Mouse (Mus musculus) neural tube, embryonic 11.5 days (tissue): ENCODE measurements around the gene Riiad1. TPM values are rescaled to one million over a fixed set of nuclear protein-coding genes. Genes with fewer than 3 reads are reported as not detected.

Experiments
- ATAC-seq: fragments of 200-750 bp; cut with Nextera tagmentation; 2 replicates; pipeline ENCODE4 v1.8.0; 2017; ENCODE audit warnings: moderate number of reproducible peaks, mild to moderate bottlenecking, moderate TSS enrichment, moderate library complexity; ENCODE audit not compliant: insufficient read depth, low FRiP score, low TSS enrichment
- DNase-seq: peaks from one replicate; pipeline ENCODE4 v3.0.0-alpha.2; 2015; ENCODE audit warnings: low spot score
- H3K27ac ChIP-seq: fragments of 300-500 bp; sonication (generic); 2 replicates; pipeline ENCODE4 v1.5.1; 2014; ENCODE audit warnings: low read depth, mild to moderate bottlenecking, low read length
- H3K27me3 ChIP-seq: fragments of 300-500 bp; sonication (generic); 2 replicates; pipeline ENCODE4 v1.6.1; 2014; ENCODE audit warnings: mild to moderate bottlenecking, low read length, mixed read lengths; ENCODE audit not compliant: control insufficient read depth, insufficient read depth
- H3K36me3 ChIP-seq: fragments of 300-500 bp; sonication (generic); 2 replicates; pipeline ENCODE4 v1.6.1; 2014; ENCODE audit warnings: mild to moderate bottlenecking, low read length, moderate library complexity, mixed read lengths; ENCODE audit not compliant: control insufficient read depth, insufficient read depth
- H3K4me1 ChIP-seq: fragments of 300-500 bp; sonication (generic); 2 replicates; pipeline ENCODE4 v1.6.1; 2014; ENCODE audit warnings: low read length, mixed read lengths; ENCODE audit not compliant: control insufficient read depth, insufficient read depth
- H3K4me2 ChIP-seq: fragments of 300-500 bp; sonication (generic); 2 replicates; pipeline ENCODE4 v1.6.1; 2014; ENCODE audit warnings: low read depth, mild to moderate bottlenecking, moderate library complexity
- H3K4me3 ChIP-seq: fragments of 300-500 bp; sonication (generic); 2 replicates; pipeline ENCODE4 v1.5.1; 2014; ENCODE audit warnings: low read depth, low read length
- H3K9ac ChIP-seq: fragments of 300-500 bp; sonication (generic); 2 replicates; pipeline ENCODE4 v1.6.1; 2014; ENCODE audit warnings: mild to moderate bottlenecking, low read length
- H3K9me3 ChIP-seq: fragments of 300-500 bp; sonication (generic); 2 replicates; pipeline ENCODE4 v1.6.1; 2016; ENCODE audit warnings: low read length; ENCODE audit not compliant: control insufficient read depth
- WGBS: fragments of 180-500 bp; shearing (Covaris S2); extraction: QIAGEN DNeasy Blood & Tissue Kit; methylation state at CpG from one replicate; pipeline ENCODE4 v1.1.7; 2014; 5-methylcytosine and 5-hydroxymethylcytosine counted together
- polyA plus RNA-seq: library from polyadenylated mRNA; unstranded; fragments of >200 nt; fragmentation: Nextera tagmentation; extraction: Ambion mirVana; gene quantifications from 2 replicates; pipeline ENCODE4 v1.2.1, GENCODE M21; 2014

Gene Riiad1
- polyA plus RNA-seq, 1 experiment from 2014 or later = 9.5 TPM

DNA sequence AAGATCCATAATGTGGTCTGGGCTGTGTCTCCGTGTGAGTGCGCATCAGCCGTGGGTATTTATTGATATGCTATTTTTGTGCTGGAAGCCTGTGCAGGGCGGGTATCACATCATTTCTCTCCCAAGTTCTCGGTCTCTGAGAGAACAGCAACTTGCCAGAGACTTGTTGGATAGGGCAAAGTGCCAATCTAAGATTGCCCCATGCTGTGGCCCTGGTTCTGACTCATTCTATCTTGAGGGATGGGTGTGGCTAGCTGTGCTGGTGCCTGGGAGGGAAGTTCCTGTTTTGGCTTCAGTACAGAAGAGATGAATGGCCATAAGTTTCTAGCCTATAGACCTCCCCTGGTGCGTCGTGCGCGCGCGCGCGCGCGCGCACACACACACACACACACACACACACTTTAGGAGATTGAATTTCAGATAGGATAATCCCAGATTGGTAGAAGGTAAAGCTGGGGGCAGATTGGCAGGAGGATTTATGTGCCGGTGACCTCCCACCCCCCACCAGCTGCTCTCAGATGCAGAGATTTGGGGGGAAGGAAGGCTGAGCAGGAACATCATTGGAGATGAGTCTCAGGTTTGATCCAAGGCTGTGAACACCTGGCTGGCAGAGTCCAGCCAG is 2.7 kb upstream of the Riiad1 start:
- Histone ChIP-seq H3K4me2 (no peak overlapping the region), H3K27me3 (peaks cover 8% of the 10 kb centered on the region; the same call in 1 of the 2 replicates), H3K4me3 (no peak overlapping the region), H3K9ac (no peak overlapping the region), H3K27ac (peak overlapping the region; percentile 50), H3K9me3 (no peaks in the 10 kb centered on the region), H3K36me3 (peaks cover 2% of the 10 kb centered on the region; the same call in 1 of the 2 replicates), H3K4me1 (peaks cover 47% of the 10 kb centered on the region)
- no peak for DNase-seq
- ATAC-seq = no peak
- WGBS = 77% methylated on average over 17 of the region's 17 CpGs

DNA sequence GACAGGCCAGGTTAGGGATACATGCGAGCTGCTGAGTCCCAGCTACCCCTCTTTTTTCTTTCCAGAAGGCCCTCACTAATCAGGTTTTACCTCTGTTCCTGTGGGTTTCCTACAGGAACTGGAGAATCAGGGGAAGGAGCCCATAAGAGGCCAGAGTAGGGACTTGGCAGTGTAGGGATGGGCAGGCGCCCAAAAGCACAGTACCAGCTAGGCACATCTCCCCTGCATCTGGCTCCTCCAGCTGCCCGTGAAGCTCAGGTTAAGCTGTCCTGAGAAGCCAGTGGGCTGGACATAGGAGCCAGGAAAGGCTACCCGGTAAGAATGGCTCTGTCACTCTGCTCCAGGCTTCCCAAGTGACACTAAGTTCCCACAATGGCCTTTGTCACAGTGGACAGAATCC is 1.3 kb upstream of the Riiad1 start:
- DNase-seq (no peak), ATAC-seq (no peak)
- Histone ChIP-seq H3K4me2 (no peak overlapping the region), H3K36me3 (no peaks in the 10 kb centered on the region), H3K27ac (no peak overlapping the region), H3K4me1 (peaks cover 51% of the 10 kb centered on the region), H3K4me3 (no peak overlapping the region), H3K9me3 (no peaks in the 10 kb centered on the region), H3K9ac (no peak overlapping the region), H3K27me3 (peaks cover 8% of the 10 kb centered on the region; the same call in 1 of the 2 replicates)
- 77% methylated on average over 4 of the region's 4 CpGs for WGBS

DNA sequence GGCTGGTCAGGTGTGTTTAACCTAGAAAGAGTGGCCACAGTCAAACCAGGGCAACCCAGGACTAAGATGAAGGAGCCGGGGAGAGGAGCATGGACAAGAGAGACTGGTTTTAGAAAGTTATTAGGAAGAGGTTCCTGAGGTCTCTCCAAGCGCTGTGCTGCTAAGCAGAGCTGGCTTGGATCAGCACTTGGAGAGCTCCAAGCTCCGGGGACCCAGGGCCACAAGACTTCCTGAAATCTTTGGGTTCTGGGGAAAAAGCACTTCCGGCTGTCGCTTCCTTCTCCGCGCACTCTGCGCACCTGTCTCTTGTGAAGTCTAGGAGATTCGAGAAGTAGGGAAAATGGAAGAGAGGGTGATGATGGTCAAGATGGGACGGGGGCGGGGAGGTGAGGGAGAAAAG is 577 bp downstream of the Riiad1 start:
- H3K9me3 ChIP-seq = no peaks in the 10 kb centered on the region
- peaks cover 40% of the 10 kb centered on the region for H3K4me1 ChIP-seq
- no peaks in the 10 kb centered on the region for H3K36me3 ChIP-seq
- peaks cover 8% of the 10 kb centered on the region; the same call in 1 of the 2 replicates for H3K27me3 ChIP-seq
- DNase-seq (no peak), ATAC-seq (no peak)
- H3K9ac ChIP-seq = peak overlapping the region; percentile 78
- peak overlapping the region; percentile 66 for H3K4me2 ChIP-seq
- H3K27ac ChIP-seq = peak overlapping the region; percentile 77; the same call in 1 of the 2 replicates
- 7% methylated on average over 11 of the region's 11 CpGs for WGBS
- H3K4me3 ChIP-seq = peak overlapping the region; percentile 54

DNA sequence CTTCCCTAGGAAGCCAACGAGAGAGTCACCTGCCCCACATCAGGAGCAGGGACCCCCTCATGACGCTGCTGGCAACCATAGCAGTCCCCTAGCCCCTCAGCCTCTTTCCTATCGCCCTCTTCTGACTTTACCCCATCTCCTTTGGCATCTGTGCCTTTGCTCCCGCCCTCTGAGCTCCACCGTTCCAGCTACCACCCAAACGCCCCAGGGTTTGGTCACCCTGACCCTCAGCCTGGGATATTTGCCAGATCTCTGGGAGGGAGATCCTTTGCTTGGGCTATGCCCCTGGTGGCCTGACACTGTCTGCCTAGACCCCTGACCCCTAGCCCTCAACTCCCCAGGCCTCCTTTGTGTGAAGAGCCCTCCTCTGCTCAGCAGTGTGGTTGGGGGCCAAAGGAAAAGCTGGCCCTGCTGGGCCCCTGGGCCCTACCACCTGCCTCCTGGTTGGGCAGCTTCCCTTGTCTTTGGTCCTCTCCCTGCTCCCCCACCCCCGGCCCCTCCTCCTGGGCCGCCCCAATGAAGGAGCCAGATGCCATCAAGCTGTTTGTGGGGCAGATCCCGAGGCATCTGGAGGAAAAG is 1.5 kb downstream of the Riiad1 start:
- Histone ChIP-seq H3K4me2 (peak overlapping the region; percentile 66), H3K27ac (peak overlapping the region; percentile 77), H3K36me3 (no peaks in the 10 kb centered on the region), H3K4me3 (peak overlapping the region; percentile 54), H3K27me3 (peaks cover 8% of the 10 kb centered on the region; the same call in 1 of the 2 replicates), H3K4me1 (peaks cover 34% of the 10 kb centered on the region), H3K9ac (peak overlapping the region; percentile 78), H3K9me3 (no peaks in the 10 kb centered on the region)
- ATAC-seq (peak; percentile 13; the same call in 1 of the 2 replicates), DNase-seq (peak; percentile 31)
- 6% methylated on average over 9 of the region's 9 CpGs for WGBS

DNA sequence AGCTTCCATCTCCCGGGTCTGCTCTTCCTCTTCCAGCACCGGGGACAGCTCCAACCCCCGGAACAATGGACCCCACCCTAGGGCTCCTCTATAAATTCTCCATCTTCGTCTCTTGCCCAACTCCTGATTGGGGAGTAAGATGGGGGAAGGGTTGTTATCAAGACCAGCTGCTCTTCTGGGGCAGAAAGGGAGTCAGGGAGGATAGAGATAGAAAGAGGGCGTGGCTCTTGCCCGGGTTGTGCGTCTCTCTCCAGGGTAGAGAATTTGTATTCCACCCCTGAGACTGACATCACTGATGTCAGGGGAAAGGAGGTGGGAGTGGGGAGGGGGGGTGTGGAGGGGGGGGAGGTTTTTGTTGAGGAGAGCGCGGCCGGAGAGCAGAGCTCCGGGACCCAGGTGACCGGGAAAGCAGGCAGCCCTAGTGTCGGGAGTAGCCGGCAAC is 2.1 kb downstream of the Riiad1 start, which contains the start of gene Celf3:
Gene Celf3 (plus strand): TSS at position 315 of the 442 bp plus-strand sequence.
- H3K9ac ChIP-seq = peak within 1 kb of the TSS; percentile 78
- peak within 1 kb of the TSS; percentile 77 for H3K27ac ChIP-seq
- H3K36me3 ChIP-seq = no peaks in the 10 kb centered on the region
- DNase-seq (peak; percentile 80), ATAC-seq (peak; percentile 83)
- H3K27me3 ChIP-seq = peaks cover 8% of the 10 kb centered on the region; the same call in 1 of the 2 replicates
- H3K9me3 ChIP-seq = no peaks in the 10 kb centered on the region
- WGBS = 0% methylated on average over 14 of the region's 14 CpGs
- H3K4me1 ChIP-seq = peaks cover 27% of the 10 kb centered on the region
- H3K4me2 ChIP-seq = peak within 1 kb of the TSS; percentile 66
- peak within 1 kb of the TSS; percentile 54 for H3K4me3 ChIP-seq

DNA sequence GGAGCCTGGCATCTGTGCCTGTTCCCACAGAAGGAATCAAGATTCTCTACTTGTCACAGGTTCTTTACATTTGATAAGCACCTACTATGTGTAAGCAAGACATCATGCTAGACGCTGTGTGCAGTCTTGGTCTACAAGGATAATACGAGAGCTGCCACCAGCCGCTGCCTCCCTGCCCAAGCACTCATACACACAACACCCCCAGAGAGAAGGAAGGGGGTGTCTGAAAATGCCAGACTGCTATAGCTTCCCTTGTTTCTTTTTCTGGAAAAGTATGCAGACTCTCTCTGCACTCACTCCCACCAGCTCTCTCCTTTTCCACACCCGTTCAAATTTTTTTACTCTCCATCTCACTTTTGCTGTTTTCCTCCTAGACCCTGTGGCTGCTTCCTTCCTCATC is 2.7 kb downstream of the Riiad1 start:
- 0 out of 2 replicates have a peak overlapping the region, but pooled peaks have one; percentile 16 for H3K4me3 ChIP-seq
- no peaks in the 10 kb centered on the region for H3K9me3 ChIP-seq
- peak overlapping the region; percentile 66 for H3K4me2 ChIP-seq
- peaks cover 8% of the 10 kb centered on the region; the same call in 1 of the 2 replicates for H3K27me3 ChIP-seq
- H3K4me1 ChIP-seq = peaks cover 24% of the 10 kb centered on the region
- ATAC-seq (no peak), DNase-seq (no peak)
- 55% methylated on average over 4 of the region's 4 CpGs for WGBS
- peak overlapping the region; percentile 42 for H3K9ac ChIP-seq
- peak overlapping the region; percentile 62; the same call in 1 of the 2 replicates for H3K27ac ChIP-seq
- no peaks in the 10 kb centered on the region for H3K36me3 ChIP-seq

DNA sequence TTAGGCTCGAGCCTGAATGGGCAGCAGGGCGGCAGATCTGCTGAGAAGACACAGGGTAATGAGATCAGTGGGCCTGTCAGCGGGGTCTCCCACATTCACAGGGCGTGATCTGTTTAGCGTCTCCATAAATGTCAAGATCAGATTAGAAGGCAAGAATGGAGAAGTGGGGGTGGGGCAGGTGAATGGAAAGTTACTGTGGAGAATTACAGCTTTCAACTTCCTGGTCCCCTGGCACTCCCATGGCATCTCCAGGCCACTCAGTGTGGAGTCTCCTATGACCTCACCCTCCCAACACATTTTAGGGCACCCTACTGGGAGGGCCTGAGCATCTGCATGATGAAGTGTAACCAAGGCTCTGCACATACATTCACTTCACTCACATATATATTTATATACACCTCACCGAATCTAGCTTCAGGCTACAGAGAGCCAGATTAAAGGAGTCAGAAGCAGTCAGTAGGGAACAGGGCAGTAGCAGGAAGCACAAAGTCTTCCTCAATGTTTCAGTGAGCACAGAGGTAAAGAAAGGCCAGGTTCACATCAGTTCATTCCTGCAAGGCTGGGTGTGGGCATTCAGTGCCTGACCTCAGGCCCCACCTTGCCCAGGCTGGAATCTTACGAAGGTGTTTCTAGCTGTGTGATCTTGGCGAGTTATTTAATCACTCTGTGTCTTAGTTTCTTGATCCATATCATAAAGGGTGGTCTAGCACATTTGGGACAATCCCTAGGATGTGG is 3.7 kb downstream of the Riiad1 start:
- 61% methylated on average over 8 of the region's 8 CpGs for WGBS
- H3K27ac ChIP-seq = no peak overlapping the region
- H3K27me3 ChIP-seq = peaks cover 8% of the 10 kb centered on the region; the same call in 1 of the 2 replicates
- H3K4me1 ChIP-seq = peaks cover 24% of the 10 kb centered on the region
- no peak overlapping the region for H3K4me2 ChIP-seq
- no peaks in the 10 kb centered on the region for H3K36me3 ChIP-seq
- ATAC-seq (no peak), DNase-seq (no peak)
- no peak overlapping the region for H3K4me3 ChIP-seq
- no peak overlapping the region for H3K9ac ChIP-seq
- H3K9me3 ChIP-seq = no peaks in the 10 kb centered on the region

DNA sequence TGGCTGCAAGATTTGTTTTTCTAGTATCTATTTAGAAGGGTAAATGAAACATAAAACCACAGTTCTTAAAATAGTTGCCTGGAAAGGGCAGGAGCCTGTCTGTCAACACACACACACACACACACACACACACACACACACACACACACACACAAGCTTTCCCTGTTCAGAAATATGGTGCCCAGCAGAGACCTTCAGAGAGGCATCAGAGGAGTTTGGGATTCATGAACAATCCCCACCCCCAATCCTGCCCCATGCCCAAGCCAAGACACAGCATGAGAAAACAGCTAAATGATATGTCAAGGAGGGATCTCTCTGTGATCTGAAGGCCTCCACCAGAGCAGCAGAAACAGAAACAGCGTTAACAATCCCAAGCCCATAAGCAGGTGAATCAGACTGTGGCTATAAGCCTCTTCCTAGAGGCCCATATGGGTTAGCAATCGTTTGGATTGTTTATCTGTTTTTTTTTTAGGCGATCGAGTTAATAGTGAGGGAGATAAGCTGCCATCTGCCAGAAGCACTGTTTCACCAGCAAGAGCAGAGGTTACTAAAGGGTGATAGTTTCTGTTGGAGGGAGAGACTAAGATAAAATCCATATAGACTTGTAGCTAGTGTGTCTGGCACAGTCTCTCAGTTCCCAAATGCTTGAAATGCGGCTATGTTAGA is 6.4 kb downstream of the Riiad1 start:
- no peak overlapping the region for H3K27ac ChIP-seq
- H3K4me1 ChIP-seq = peaks cover 8% of the 10 kb centered on the region; the same call in 1 of the 2 replicates
- H3K27me3 ChIP-seq = no peaks in the 10 kb centered on the region
- no peak overlapping the region for H3K9ac ChIP-seq
- DNase-seq (no peak), ATAC-seq (no peak)
- H3K4me3 ChIP-seq = no peak overlapping the region
- no peak overlapping the region for H3K4me2 ChIP-seq
- 90% methylated on average over 5 of the region's 5 CpGs for WGBS
- no peaks in the 10 kb centered on the region for H3K9me3 ChIP-seq
- H3K36me3 ChIP-seq = no peaks in the 10 kb centered on the region
